Mouse (Mus musculus): Measurements from ENCODE around the gene Slc51b. TPM values are rescaled to one million over a fixed set of nuclear protein-coding genes. Genes with fewer than 3 reads are reported as not detected.

The Slc51b gene
- polyA plus RNA-seq, 1 experiment: not detected

DNA sequence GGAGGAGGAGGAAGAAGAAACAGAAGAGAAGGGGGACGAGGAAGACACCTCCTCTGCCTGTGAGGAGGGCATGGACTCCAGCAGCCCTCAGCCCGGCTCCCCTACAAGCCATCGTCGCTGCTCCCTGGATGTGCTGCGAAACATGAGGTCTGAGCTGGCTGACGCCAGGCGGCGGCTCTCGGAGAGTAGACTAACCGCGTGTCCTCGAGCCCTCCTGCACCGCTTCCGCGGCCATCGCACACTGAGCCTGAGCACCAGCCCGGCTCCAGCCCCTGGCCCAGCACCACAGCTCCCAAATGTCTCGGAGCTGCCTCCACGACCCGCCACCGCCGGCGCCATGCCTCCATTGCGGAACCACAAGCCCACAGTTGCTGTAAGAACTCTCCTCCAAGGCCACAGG lies 51.0 kb downstream of the Slc51b start:
- H3K4me3 ChIP-seq: no peak overlapping the region
- no peak for TF ChIP-seq MAX (IDR thresholded peaks at IDR 0.05; ENCODE audit: low read depth)
- TF ChIP-seq MYOD1 (IDR thresholded peaks at IDR 0.05; ENCODE audit: control insufficient read depth in 1 of 3, insufficient read length in 2 of 3, low read depth in 2 of 3): no peak
- no peak for TF ChIP-seq MYOG (IDR thresholded peaks at IDR 0.05; ENCODE audit: control insufficient read depth in 1 of 3, insufficient read depth in 1 of 3, insufficient read length in 2 of 3, low read depth in 2 of 3)

DNA sequence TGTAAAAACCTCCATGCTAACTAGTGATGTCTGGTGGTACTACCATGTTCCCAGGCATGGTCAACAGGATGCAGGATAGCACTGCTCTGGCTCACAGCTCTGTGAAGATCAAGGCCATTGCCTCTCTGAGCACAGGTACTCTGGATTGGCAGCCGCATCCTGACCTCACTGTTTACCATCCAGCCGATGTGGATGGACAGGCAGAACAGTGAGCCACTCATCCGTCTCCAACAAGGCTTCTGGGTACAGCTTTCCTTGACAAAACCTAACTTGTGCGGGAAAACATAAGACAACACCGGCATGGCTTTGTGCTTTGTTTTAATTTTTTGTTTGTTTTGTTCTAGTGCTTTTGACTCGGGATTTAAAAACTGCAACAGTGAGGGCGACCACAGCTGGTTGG lies 57.0 kb downstream of the Slc51b start:
- no peak for TF ChIP-seq POLR2A (IDR thresholded peaks at IDR 0.05; ENCODE audit: insufficient read length, low read depth)
- TF ChIP-seq USF1 (IDR thresholded peaks at IDR 0.05; ENCODE audit: low read depth): no peak
- no peak for TF ChIP-seq TCF12 (IDR thresholded peaks at IDR 0.05; ENCODE audit: insufficient read depth, poor library complexity, severe bottlenecking)
- no peak for TF ChIP-seq MYOG (IDR thresholded peaks at IDR 0.05; ENCODE audit: control insufficient read depth in 1 of 3, insufficient read depth in 1 of 3, insufficient read length in 2 of 3, low read depth in 2 of 3)
- TF ChIP-seq POLR2AphosphoS2 (IDR thresholded peaks at IDR 0.05; ENCODE audit: insufficient read length, low read depth): no peak
- no peak for TF ChIP-seq TCF3 (IDR thresholded peaks at IDR 0.05; ENCODE audit: insufficient read length, low read depth)
- TF ChIP-seq MAX (IDR thresholded peaks at IDR 0.05; ENCODE audit: low read depth): no peak
- TF ChIP-seq CEBPB (IDR thresholded peaks at IDR 0.05; ENCODE audit: insufficient read depth, poor library complexity, severe bottlenecking): no peak
- TF ChIP-seq E2F4 (IDR thresholded peaks at IDR 0.05; ENCODE audit: insufficient read depth): no peak
- TF ChIP-seq REST (IDR thresholded peaks at IDR 0.05; ENCODE audit: insufficient read depth, insufficient read length): no peak
- TF ChIP-seq MYOD1 (IDR thresholded peaks at IDR 0.05; ENCODE audit: control insufficient read depth in 1 of 3, insufficient read length in 2 of 3, low read depth in 2 of 3): no peak
- no peak for TF ChIP-seq SRF (IDR thresholded peaks at IDR 0.05; ENCODE audit: control insufficient read depth, insufficient read length, low read depth)
- no peaks in the 10 kb centered on the region for H3K27me3 ChIP-seq (ENCODE audit: control insufficient read depth, insufficient read depth, insufficient read length)
- peaks cover 9% of the 10 kb centered on the region for H3K36me3 ChIP-seq (ENCODE audit: control insufficient read depth, insufficient read depth)
- H3K4me3 ChIP-seq: no peak overlapping the region
- no peak overlapping the region for H3ac ChIP-seq (ENCODE audit: control insufficient read depth, insufficient read length)
- no peaks in the 10 kb centered on the region for H3K79me2 ChIP-seq (ENCODE audit: control insufficient read depth, insufficient read depth)
- H3K4me2 ChIP-seq (ENCODE audit: low read depth): no peak overlapping the region

More for the DNA sequence above, 51.0 kb downstream of the Slc51b start:
- Histone ChIP-seq H3K36me3 (ENCODE audit: control insufficient read depth, insufficient read depth) (no peaks in the 10 kb centered on the region), H3ac (ENCODE audit: control insufficient read depth, insufficient read length) (no peak overlapping the region), H3K4me2 (ENCODE audit: low read depth) (no peak overlapping the region), H3K79me2 (ENCODE audit: control insufficient read depth, insufficient read depth) (no peaks in the 10 kb centered on the region), H3K27me3 (ENCODE audit: control insufficient read depth, insufficient read depth, insufficient read length) (no peaks in the 10 kb centered on the region)

GRCm38 (mm10) chr9:65363684-65364083 lies 59.1 kb downstream of the Slc51b start:
- no peaks in the 10 kb centered on the region for H3K27me3 ChIP-seq (ENCODE audit: control insufficient read depth, insufficient read depth, insufficient read length)
- TF ChIP-seq POLR2A (IDR thresholded peaks at IDR 0.05; ENCODE audit: insufficient read length, low read depth) (no peak), E2F4 (IDR thresholded peaks at IDR 0.05; ENCODE audit: insufficient read depth) (no peak), USF1 (IDR thresholded peaks at IDR 0.05; ENCODE audit: low read depth) (no peak), CEBPB (IDR thresholded peaks at IDR 0.05; ENCODE audit: insufficient read depth, poor library complexity, severe bottlenecking) (no peak), REST (IDR thresholded peaks at IDR 0.05; ENCODE audit: insufficient read depth, insufficient read length) (no peak), POLR2AphosphoS2 (IDR thresholded peaks at IDR 0.05; ENCODE audit: insufficient read length, low read depth) (no peak), MYOG (IDR thresholded peaks at IDR 0.05; ENCODE audit: control insufficient read depth in 1 of 3, insufficient read depth in 1 of 3, insufficient read length in 2 of 3, low read depth in 2 of 3) (no peak), MYOD1 (IDR thresholded peaks at IDR 0.05; ENCODE audit: control insufficient read depth in 1 of 3, insufficient read length in 2 of 3, low read depth in 2 of 3) (no peak), MAX (IDR thresholded peaks at IDR 0.05; ENCODE audit: low read depth) (no peak), TCF3 (IDR thresholded peaks at IDR 0.05; ENCODE audit: insufficient read length, low read depth) (no peak), TCF12 (IDR thresholded peaks at IDR 0.05; ENCODE audit: insufficient read depth, poor library complexity, severe bottlenecking) (no peak)
- H3K79me2 ChIP-seq (ENCODE audit: control insufficient read depth, insufficient read depth): no peaks in the 10 kb centered on the region
- H3ac ChIP-seq (ENCODE audit: control insufficient read depth, insufficient read length): no peak overlapping the region
- H3K36me3 ChIP-seq (ENCODE audit: control insufficient read depth, insufficient read depth): peaks cover 15% of the 10 kb centered on the region
- H3K4me3 ChIP-seq: no peak overlapping the region
- H3K4me2 ChIP-seq (ENCODE audit: low read depth): no peak overlapping the region

Other genes starting within 250 kb of the Slc51b start
- 2.2 TPM for gene Parp16, start 227.6 kb downstream of the Slc51b start, polyA plus RNA-seq (2012; fragmentation: generic; extraction: Trizol)
- gene Cilp, start 157.8 kb downstream of the Slc51b start, polyA plus RNA-seq (2012; fragmentation: generic; extraction: Trizol): 0.29 TPM
- 13.0 TPM for gene Clpx, start 128.7 kb downstream of the Slc51b start, polyA plus RNA-seq (2012; fragmentation: generic; extraction: Trizol)
- gene Pdcd7, start 76.9 kb downstream of the Slc51b start, polyA plus RNA-seq (2012; fragmentation: generic; extraction: Trizol): 8.2 TPM
- 0.16 TPM for gene Ubap1l, start 61.9 kb downstream of the Slc51b start, polyA plus RNA-seq (2012; fragmentation: generic; extraction: Trizol)
- gene Kbtbd13, start 31.3 kb downstream of the Slc51b start, polyA plus RNA-seq (2012; fragmentation: generic; extraction: Trizol): 0.31 TPM
- 0.11 TPM for gene Rasl12, start 24.4 kb downstream of the Slc51b start, polyA plus RNA-seq (2012; fragmentation: generic; extraction: Trizol)
- 6.3 TPM for gene Mtfmt, start 12.8 kb upstream of the Slc51b start, polyA plus RNA-seq (2012; fragmentation: generic; extraction: Trizol)
- gene Spg21, start 38.0 kb upstream of the Slc51b start, polyA plus RNA-seq (2012; fragmentation: generic; extraction: Trizol): 101 TPM
- gene Ankdd1a, start 97.2 kb upstream of the Slc51b start, polyA plus RNA-seq (2012; fragmentation: generic; extraction: Trizol): 0.02 TPM
- 14.6 TPM for gene Plekho2, start 157.1 kb upstream of the Slc51b start, polyA plus RNA-seq (2012; fragmentation: generic; extraction: Trizol)
- gene Pif1, start 164.2 kb upstream of the Slc51b start, polyA plus RNA-seq (2012; fragmentation: generic; extraction: Trizol): 6.9 TPM
- 32.1 TPM for gene Rbpms2, start 206.7 kb upstream of the Slc51b start, polyA plus RNA-seq (2012; fragmentation: generic; extraction: Trizol)
- gene Oaz2, start 245.0 kb upstream of the Slc51b start, polyA plus RNA-seq (2012; fragmentation: generic; extraction: Trizol): 140 TPM

Measured in myocyte (in vitro differentiated cells).